ENCODE assay signal across 10 mouse cellular contexts in genomic region chr7:105816736-105817135, GRCm38 (mm10). TPM values are rescaled to one million over a fixed set of nuclear protein-coding genes. Genes with fewer than 3 reads are reported as not detected.
DNase-seq lines count a peak whose midpoint lies in the region; ATAC-seq and TF ChIP-seq lines count a peak whose summit lies in the region.
"Had no signal": no experiment of that assay in that cellular context is flagged by ENCODE, and none has a peak within 500 bp of the region (broad histone marks: within the 10 kb centered on the region; RNA-seq: fewer than 3 reads in every experiment).

No protein-coding gene starts in this region.

- no peaks in the 10 kb centered on the region for H3K4me1 ChIP-seq in forebrain, embryonic 16.5 days (replicated peaks; ENCODE audit: control insufficient read depth, insufficient read depth, low read length)
- H3K4me1 ChIP-seq in forebrain, embryonic 11.5 days (replicated peaks; ENCODE audit: control insufficient read depth, insufficient read depth, low read length): no peaks in the 10 kb centered on the region
- no peaks in the 10 kb centered on the region for H3K4me1 ChIP-seq in lung, embryonic 14.5 days (ENCODE audit: insufficient read depth)
- H3K4me1 ChIP-seq: hindbrain, embryonic 15.5 days had no signal

- no peak overlapping the region for H3K9ac ChIP-seq in forebrain, embryonic 16.5 days (replicated peaks; ENCODE audit: low read depth, low read length)
- no peak overlapping the region for H3K9ac ChIP-seq in forebrain, embryonic 11.5 days (ENCODE audit: low read length)
- H3K9ac ChIP-seq in lung, embryonic 14.5 days: no peak overlapping the region
- H3K9ac ChIP-seq: hindbrain, embryonic 15.5 days had no signal

- ATAC-seq in forebrain, embryonic 16.5 days: peak; percentile 35; the same call in 1 of the 2 replicates
- no peak for ATAC-seq in forebrain, embryonic 11.5 days (replicated peaks; ENCODE audit: low FRiP score)
- no peak for ATAC-seq in lung, embryonic 14.5 days (ENCODE audit: insufficient read depth)
- peak; percentile 66 for ATAC-seq in activated CD4-positive, CD25-positive, alpha-beta regulatory T cell, adult 4 months

- DNase-seq in forebrain, embryonic 11.5 days (ENCODE audit: low spot score): no peak
- DNase-seq in lung, embryonic 14.5 days: peak; percentile 73
- no peak for DNase-seq in lung, adult 18-20 months
- DNase-seq in retina, embryonic 14.5 days (ENCODE audit: low spot score): peak; percentile 64
- no peak for DNase-seq in adrenal gland, adult 8-10 months
- DNase-seq in gastrocnemius, adult 8-10 months (ENCODE audit: low spot score in 2 of 2): no peak

- H3K27ac ChIP-seq in forebrain, embryonic 16.5 days (ENCODE audit: low read length): no peak overlapping the region
- H3K27ac ChIP-seq in forebrain, embryonic 11.5 days (ENCODE audit: low read depth, low read length): no peak overlapping the region
- no peak overlapping the region for H3K27ac ChIP-seq in lung, embryonic 14.5 days (ENCODE audit: low read depth)
- H3K27ac ChIP-seq: hindbrain, embryonic 15.5 days; macrophage had no signal

- H3K4me2 ChIP-seq in forebrain, embryonic 16.5 days (ENCODE audit: low read length): no peak overlapping the region
- H3K4me2 ChIP-seq in forebrain, embryonic 11.5 days (ENCODE audit: low read depth, low read length, severe bottlenecking): no peak overlapping the region
- H3K4me2 ChIP-seq in lung, embryonic 14.5 days: no peak overlapping the region
- H3K4me2 ChIP-seq: hindbrain, embryonic 15.5 days had no signal

- no peaks in the 10 kb centered on the region for H3K9me3 ChIP-seq in forebrain, embryonic 16.5 days (ENCODE audit: control insufficient read depth, low read length)
- no peaks in the 10 kb centered on the region for H3K9me3 ChIP-seq in forebrain, embryonic 11.5 days (ENCODE audit: control insufficient read depth, low read length)
- no peaks in the 10 kb centered on the region for H3K9me3 ChIP-seq in lung, embryonic 14.5 days (ENCODE audit: low read depth, low read length)
- H3K9me3 ChIP-seq: hindbrain, embryonic 15.5 days had no signal

- no peak overlapping the region for H3K4me3 ChIP-seq in forebrain, embryonic 16.5 days (replicated peaks; ENCODE audit: low read length)
- no peak overlapping the region for H3K4me3 ChIP-seq in forebrain, embryonic 11.5 days (ENCODE audit: low read depth, low read length)
- H3K4me3 ChIP-seq in lung, embryonic 14.5 days (ENCODE audit: low read depth, low read length): no peak overlapping the region
- H3K4me3 ChIP-seq: hindbrain, embryonic 15.5 days had no signal

- H3K27me3 ChIP-seq in forebrain, embryonic 16.5 days (replicated peaks; ENCODE audit: control insufficient read depth, insufficient read depth, low read length): no peaks in the 10 kb centered on the region
- H3K27me3 ChIP-seq in forebrain, embryonic 11.5 days (ENCODE audit: control insufficient read depth, insufficient read depth, low read length): no peaks in the 10 kb centered on the region
- H3K27me3 ChIP-seq in lung, embryonic 14.5 days (ENCODE audit: insufficient read depth, low read length): no peaks in the 10 kb centered on the region
- H3K27me3 ChIP-seq: hindbrain, embryonic 15.5 days had no signal

- H3K36me3 ChIP-seq in forebrain, embryonic 16.5 days (ENCODE audit: control insufficient read depth, insufficient read depth): no peaks in the 10 kb centered on the region
- no peaks in the 10 kb centered on the region for H3K36me3 ChIP-seq in forebrain, embryonic 11.5 days (ENCODE audit: control insufficient read depth, insufficient read depth, low read length)
- H3K36me3 ChIP-seq in lung, embryonic 14.5 days (ENCODE audit: insufficient read depth): no peaks in the 10 kb centered on the region
- H3K36me3 ChIP-seq: hindbrain, embryonic 15.5 days had no signal

- TF ChIP-seq CTCF in lung, embryonic 14.5 days (IDR thresholded peaks at IDR 0.05; ENCODE audit: low read depth): peak; percentile 51

RNA-seq across cellular contexts. Expression of gene Mrpl17, which starts 5.8 kb away (rescaled TPM):
- polyA plus RNA-seq in forebrain, embryonic 16.5 days (2015; fragmentation: Nextera tagmentation; extraction: Ambion mirVana): 178 and 190 TPM in 2 replicates
- polyA plus RNA-seq in forebrain, embryonic 11.5 days (2014; fragmentation: Nextera tagmentation; extraction: Ambion mirVana): 274 and 275 TPM in 2 replicates
- polyA plus RNA-seq in lung, embryonic 14.5 days (2014; fragmentation: Nextera tagmentation; extraction: Ambion mirVana): 384 and 388 TPM in 2 replicates
- 100 to 1,000 TPM; 175 to 216 TPM for polyA plus RNA-seq in activated CD4-positive, CD25-positive, alpha-beta regulatory T cell, adult 4 months (2017; shearing (Covaris generic))
- 100 to 1,000 TPM; 157 to 184 (median 171) TPM for total RNA-seq in adrenal gland, adult 8-10 months (2022)
- total RNA-seq in gastrocnemius, adult 8-10 months (2022): 100 to 1,000 TPM; 108 to 123 (median 112) TPM

RNA-seq across cellular contexts. Expression of gene Dchs1, which starts 29.3 kb away (rescaled TPM):
- 20.7 and 22.0 TPM in 2 replicates for polyA plus RNA-seq in forebrain, embryonic 16.5 days (2015; fragmentation: Nextera tagmentation; extraction: Ambion mirVana)
- 21.3 and 21.4 TPM in 2 replicates for polyA plus RNA-seq in forebrain, embryonic 11.5 days (2014; fragmentation: Nextera tagmentation; extraction: Ambion mirVana)
- polyA plus RNA-seq in lung, embryonic 14.5 days (2014; fragmentation: Nextera tagmentation; extraction: Ambion mirVana): 17.7 and 20.7 TPM in 2 replicates
- polyA plus RNA-seq in activated CD4-positive, CD25-positive, alpha-beta regulatory T cell, adult 4 months (2017; shearing (Covaris generic)): not detected
- total RNA-seq in adrenal gland, adult 8-10 months (2022): 1 to 10 TPM; 7.4 to 9.8 (median 8.7) TPM
- 1 to 10 TPM; 1.4 to 2.1 (median 1.7) TPM for total RNA-seq in gastrocnemius, adult 8-10 months (2022)

Comparison
In these comparisons a context has a peak if more than half of its experiments do, and no peak if none do; other contexts are left out.
1. ATAC-seq: peak in forebrain, embryonic 16.5 days (single experiment) and activated CD4-positive, CD25-positive, alpha-beta regulatory T cell, adult 4 months (single experiment); none in forebrain, embryonic 11.5 days (single experiment) and lung, embryonic 14.5 days (single experiment).
2. DNase-seq: peak in lung, embryonic 14.5 days (single experiment) and retina, embryonic 14.5 days (single experiment); none in forebrain, embryonic 11.5 days (single experiment), lung, adult 18-20 months (0 of 2), adrenal gland, adult 8-10 months (single experiment) and gastrocnemius, adult 8-10 months (0 of 2).
3. RNA of gene Dchs1, which starts 29.3 kb away (polyA plus RNA-seq): 20.7 to 22.0 TPM in forebrain, embryonic 16.5 days, 21.3 to 21.4 TPM in forebrain, embryonic 11.5 days and 17.7 to 20.7 TPM in lung, embryonic 14.5 days; not detected in activated CD4-positive, CD25-positive, alpha-beta regulatory T cell, adult 4 months; every median in the first group is over 10 times any median in the second.